Mouse (Mus musculus) intestine, embryonic 16.5 days (tissue): Measurements from ENCODE around the gene Lysmd4. TPM values are rescaled to one million over a fixed set of nuclear protein-coding genes. Genes with fewer than 3 reads are reported as not detected.
"Not testable (repeated sequence)": the region's sequence is repeated elsewhere in the genome, so short reads cannot be mapped to it uniquely, and the experiment has no call there.

Experiments
- ATAC-seq: fragments of 200-750 bp; cut with Nextera tagmentation; 2 replicates; pipeline ENCODE4 v1.8.0; 2017; ENCODE audit warnings: moderate TSS enrichment, moderate library complexity
- H3K27ac ChIP-seq: fragments of 300-500 bp; sonication (generic); 2 replicates; pipeline ENCODE4 v1.5.1; 2014; ENCODE audit warnings: mild to moderate bottlenecking, low read length
- H3K27me3 ChIP-seq: fragments of 300-500 bp; sonication (generic); replicated peaks from 2 replicates; pipeline ENCODE4 v1.6.1; 2014; ENCODE audit warnings: low read length, control low read depth, mixed read lengths; ENCODE audit not compliant: control insufficient read depth, insufficient read depth
- H3K36me3 ChIP-seq: fragments of 300-500 bp; sonication (generic); 2 replicates; pipeline ENCODE4 v1.6.1; 2014; ENCODE audit warnings: low read length, control low read depth; ENCODE audit not compliant: control insufficient read depth, insufficient read depth
- H3K4me1 ChIP-seq: fragments of 300-500 bp; sonication (generic); 2 replicates; pipeline ENCODE4 v1.6.1; 2014; ENCODE audit warnings: low read length, control low read depth, mixed read lengths; ENCODE audit not compliant: control insufficient read depth, insufficient read depth
- H3K4me2 ChIP-seq: fragments of 300-500 bp; sonication (generic); 2 replicates; pipeline ENCODE4 v1.6.1; 2014; ENCODE audit warnings: low read depth, low read length, control low read depth
- H3K4me3 ChIP-seq: fragments of 300-500 bp; sonication (generic); 2 replicates; pipeline ENCODE4 v1.5.1; 2014; ENCODE audit warnings: mild to moderate bottlenecking, low read length
- H3K9ac ChIP-seq: fragments of 300-500 bp; sonication (generic); 2 replicates; pipeline ENCODE4 v1.6.1; 2014; ENCODE audit warnings: low read depth, low read length
- H3K9me3 ChIP-seq: fragments of 300-500 bp; sonication (generic); 2 replicates; pipeline ENCODE4 v1.6.1; 2016; ENCODE audit warnings: low read length, control low read depth; ENCODE audit not compliant: control insufficient read depth
- WGBS: fragments of 180-500 bp; shearing (Covaris S2); extraction: QIAGEN DNeasy Blood & Tissue Kit; methylation state at CpG from one replicate; pipeline ENCODE4 v1.1.7; 2014; 5-methylcytosine and 5-hydroxymethylcytosine counted together
- polyA plus RNA-seq: library from polyadenylated mRNA; unstranded; fragments of >200 nt; fragmentation: Nextera tagmentation; extraction: Ambion mirVana; gene quantifications from 2 replicates; pipeline ENCODE4 v1.2.1, GENCODE M21; 2015

Gene Lysmd4
- polyA plus RNA-seq, 1 experiment from 2014 or later = 11.8 TPM

GRCm38 (mm10) chr7:67243121-67243893 is 21.0 kb downstream of the Lysmd4 start:
- Histone ChIP-seq H3K27ac (no peak overlapping the region), H3K4me3 (no peak overlapping the region), H3K9ac (no peak overlapping the region), H3K36me3 (no peaks in the 10 kb centered on the region), H3K4me1 (peaks cover 3% of the 10 kb centered on the region; the same call in 1 of the 2 replicates), H3K9me3 (no peaks in the 10 kb centered on the region), H3K4me2 (no peak overlapping the region), H3K27me3 (no peaks in the 10 kb centered on the region)
- ATAC-seq = 0 out of 2 replicates have a peak, but pooled peaks have one; percentile 42
- WGBS = 42% methylated on average over 2 of the region's 2 CpGs

DNA sequence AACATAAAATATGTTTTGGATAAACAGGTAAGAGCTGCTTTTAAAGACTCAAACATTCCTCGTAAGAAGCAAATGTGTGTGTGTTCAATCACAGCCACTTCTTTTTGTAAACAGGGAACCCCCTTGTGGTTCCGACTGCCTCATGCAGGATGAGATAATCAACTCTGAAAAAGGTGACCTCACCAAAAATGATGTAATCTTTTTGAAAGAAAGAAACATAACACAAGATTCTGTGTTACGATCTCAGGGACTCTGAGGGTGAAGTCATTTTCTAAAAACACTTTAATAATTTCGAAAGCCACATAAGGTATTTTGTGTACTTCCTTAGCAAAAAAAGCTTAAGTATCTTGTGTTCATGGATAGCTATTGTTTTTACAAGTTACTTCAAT is 21.5 kb downstream of the Lysmd4 start:
- Histone ChIP-seq H3K4me3 (no peak overlapping the region), H3K9me3 (no peaks in the 10 kb centered on the region), H3K27me3 (no peaks in the 10 kb centered on the region), H3K4me1 (peaks cover 3% of the 10 kb centered on the region; the same call in 1 of the 2 replicates), H3K36me3 (no peaks in the 10 kb centered on the region), H3K4me2 (no peak overlapping the region), H3K27ac (no peak overlapping the region), H3K9ac (no peak overlapping the region)
- no peak for ATAC-seq
- WGBS = 45% methylated on average over 4 of the region's 4 CpGs

DNA sequence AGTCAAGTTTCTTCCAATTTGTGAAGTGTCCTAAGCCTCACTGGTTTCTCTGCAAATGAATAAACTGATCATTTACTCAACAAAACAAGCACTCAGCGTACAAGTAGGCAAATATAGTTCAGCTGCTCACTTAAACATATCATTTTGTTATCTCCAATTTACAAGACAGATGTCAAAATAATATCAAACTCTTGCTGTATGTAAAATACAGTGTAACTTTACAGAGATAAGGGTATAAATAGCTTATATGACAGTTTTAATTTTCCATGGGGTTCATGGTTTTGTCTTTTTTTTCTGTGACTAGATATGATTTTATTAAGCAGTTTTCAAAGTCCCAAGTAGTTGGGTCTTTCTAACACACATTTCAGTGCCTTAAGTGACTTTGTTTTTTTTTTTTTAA is 22.9 kb downstream of the Lysmd4 start:
- H3K27ac ChIP-seq = no peak overlapping the region
- ATAC-seq = no peak
- 75% methylated on average over 1 of the region's 1 CpGs for WGBS
- no peaks in the 10 kb centered on the region for H3K36me3 ChIP-seq
- peaks cover 3% of the 10 kb centered on the region; the same call in 1 of the 2 replicates for H3K4me1 ChIP-seq
- H3K4me3 ChIP-seq = no peak overlapping the region
- no peaks in the 10 kb centered on the region for H3K27me3 ChIP-seq
- no peaks in the 10 kb centered on the region for H3K9me3 ChIP-seq
- H3K9ac ChIP-seq = no peak overlapping the region
- H3K4me2 ChIP-seq = no peak overlapping the region

DNA sequence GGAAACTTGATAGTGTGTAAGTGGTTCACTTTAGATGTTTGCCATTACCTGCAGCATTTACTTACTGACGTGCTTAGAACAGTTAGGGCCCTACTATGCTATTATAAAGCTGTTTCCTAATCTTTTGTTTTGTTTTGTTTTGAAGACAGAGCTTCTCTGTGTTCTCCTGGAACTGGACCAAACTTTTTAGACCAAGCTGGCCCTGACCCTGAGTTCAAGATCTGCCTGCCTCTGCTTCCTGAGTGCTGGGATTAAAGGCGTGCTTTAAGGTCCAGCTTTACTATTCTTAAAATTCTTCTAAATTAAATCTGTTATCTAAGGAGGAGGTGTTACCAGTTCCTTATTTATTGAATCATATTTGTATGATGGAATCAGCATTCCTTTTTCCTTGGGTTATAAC is 23.7 kb downstream of the Lysmd4 start:
- Histone ChIP-seq H3K4me1 (peaks cover 3% of the 10 kb centered on the region; the same call in 1 of the 2 replicates), H3K9me3 (no peaks in the 10 kb centered on the region), H3K36me3 (no peaks in the 10 kb centered on the region), H3K4me2 (no peak overlapping the region), H3K27me3 (no peaks in the 10 kb centered on the region), H3K27ac (no peak overlapping the region), H3K4me3 (no peak overlapping the region), H3K9ac (no peak overlapping the region)
- WGBS = 79% methylated on average over 2 of the region's 2 CpGs
- ATAC-seq = no peak

- 50% methylated on average over 4 of the region's 4 CpGs for WGBS
- peak; percentile 99 for ATAC-seq
- no peaks in the 10 kb centered on the region; the same call in 1 of the 2 replicates for H3K36me3 ChIP-seq
These were observed 37.7 kb downstream of the Lysmd4 start for GRCm38 (mm10) chr7:67259828-67260563.

DNA sequence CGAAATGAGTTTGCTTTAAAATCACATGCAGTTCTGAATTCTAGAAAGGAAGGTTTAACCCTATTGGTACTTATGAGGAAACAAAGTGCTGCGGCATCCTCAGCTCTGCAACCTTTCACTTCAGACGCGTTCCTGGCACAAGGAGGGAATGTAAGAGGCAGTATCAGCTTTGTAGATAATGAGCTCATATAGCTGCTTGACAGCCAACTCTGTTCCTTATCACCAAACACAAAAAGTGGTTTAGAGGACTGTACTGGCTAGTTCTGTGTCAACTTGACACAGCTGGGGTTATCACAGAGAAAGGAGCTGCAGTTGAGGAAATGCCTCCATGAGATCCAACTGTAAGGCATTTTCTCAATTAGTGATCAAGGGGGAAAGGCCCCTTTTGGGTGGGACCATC is 48.1 kb downstream of the Lysmd4 start:
- H3K4me2 ChIP-seq, H3K36me3 ChIP-seq, H3K9ac ChIP-seq, H3K4me3 ChIP-seq, ATAC-seq, H3K4me1 ChIP-seq, H3K27ac ChIP-seq, H3K27me3 ChIP-seq, H3K9me3 ChIP-seq: not testable (repeated sequence)
- WGBS = 71% methylated on average over 4 of the region's 4 CpGs

More at GRCm38 (mm10) chr7:67259828-67260563, 37.7 kb downstream of the Lysmd4 start:
- H3K9ac ChIP-seq = no peak overlapping the region
- H3K4me2 ChIP-seq = no peak overlapping the region
- no peak overlapping the region for H3K4me3 ChIP-seq
- H3K27me3 ChIP-seq = no peaks in the 10 kb centered on the region
- 0 out of 2 replicates have a peak, but pooled peaks cover 4% of the 10 kb centered on the region for H3K4me1 ChIP-seq
- H3K27ac ChIP-seq = no peak overlapping the region
- no peaks in the 10 kb centered on the region for H3K9me3 ChIP-seq

GRCm38 (mm10) chr7:67283581-67283980 is 61.2 kb downstream of the Lysmd4 start:
- 92% methylated on average over 6 of the region's 6 CpGs for WGBS
- Histone ChIP-seq H3K4me2 (no peak overlapping the region), H3K27ac (no peak overlapping the region), H3K9me3 (no peaks in the 10 kb centered on the region), H3K4me3 (no peak overlapping the region), H3K36me3 (no peaks in the 10 kb centered on the region), H3K4me1 (no peaks in the 10 kb centered on the region), H3K27me3 (no peaks in the 10 kb centered on the region), H3K9ac (no peak overlapping the region)
- ATAC-seq = no peak

DNA sequence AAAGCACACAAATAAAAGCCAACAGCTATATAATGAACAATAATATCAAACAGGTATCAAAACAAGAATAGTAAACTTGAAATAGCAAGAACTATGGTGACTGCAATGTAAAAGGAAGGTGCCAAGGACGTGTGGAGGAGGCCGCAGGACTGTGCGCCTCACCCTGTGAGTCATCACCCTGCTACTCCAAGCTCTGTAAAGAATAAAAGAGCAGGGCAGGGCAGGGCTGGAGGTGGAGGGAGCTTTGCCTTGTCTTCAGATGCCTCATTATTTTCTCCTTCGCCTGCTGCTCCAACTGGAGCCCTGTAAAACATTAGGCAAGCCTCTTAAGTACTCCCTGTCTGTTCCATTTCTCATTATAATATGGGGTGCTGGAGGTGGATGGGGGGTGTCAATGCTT is 65.1 kb downstream of the Lysmd4 start:
- WGBS = 67% methylated on average over 4 of the region's 4 CpGs
- H3K4me1 ChIP-seq = no peaks in the 10 kb centered on the region
- no peak overlapping the region for H3K27ac ChIP-seq
- H3K9me3 ChIP-seq = no peaks in the 10 kb centered on the region
- no peaks in the 10 kb centered on the region for H3K27me3 ChIP-seq
- no peaks in the 10 kb centered on the region for H3K36me3 ChIP-seq
- peak; percentile 87 for ATAC-seq
- H3K4me2 ChIP-seq = no peak overlapping the region
- no peak overlapping the region for H3K4me3 ChIP-seq
- H3K9ac ChIP-seq = no peak overlapping the region

DNA sequence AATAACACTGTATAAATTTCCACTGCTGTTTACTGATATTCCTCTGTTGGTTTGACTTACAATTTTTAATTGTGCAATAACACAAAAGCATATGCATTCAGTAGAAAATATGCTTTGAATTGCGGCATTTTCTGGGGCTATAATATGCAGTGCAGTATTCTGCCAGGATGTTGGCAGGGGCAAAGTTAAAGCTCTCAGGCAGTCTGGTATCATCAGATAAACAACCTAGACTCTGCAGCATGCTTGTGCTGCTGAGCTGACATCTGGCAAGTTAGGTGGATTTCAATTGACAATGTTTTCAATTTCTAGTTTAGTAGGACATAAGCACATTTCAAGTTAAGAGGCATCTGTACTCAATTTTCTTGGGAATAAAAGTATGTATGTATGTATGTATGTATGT is 69.0 kb downstream of the Lysmd4 start:
- no peak overlapping the region for H3K9ac ChIP-seq
- H3K4me3 ChIP-seq = no peak overlapping the region
- H3K27ac ChIP-seq = no peak overlapping the region
- no peaks in the 10 kb centered on the region for H3K36me3 ChIP-seq
- H3K9me3 ChIP-seq = no peaks in the 10 kb centered on the region
- H3K4me2 ChIP-seq = no peak overlapping the region
- no peak for ATAC-seq
- no peaks in the 10 kb centered on the region for H3K27me3 ChIP-seq
- no peaks in the 10 kb centered on the region for H3K4me1 ChIP-seq
- WGBS = 84% methylated on average over 1 of the region's 1 CpGs
